Mouse (Mus musculus) liver, embryonic 14.5 days (tissue): Measurements from ENCODE around the gene Egr4.

Source experiments
- CTCF ChIP-seq: IDR thresholded peaks from 2 replicates; pipeline ENCODE4 v1.5.1; 2016; ENCODE audit warnings: antibody characterized with exemption, low read depth, control low read depth
- EP300 ChIP-seq: IDR thresholded peaks from 2 replicates; pipeline ENCODE4 v1.6.1; 2016; ENCODE audit warnings: antibody characterized with exemption, low read depth

DNA sequence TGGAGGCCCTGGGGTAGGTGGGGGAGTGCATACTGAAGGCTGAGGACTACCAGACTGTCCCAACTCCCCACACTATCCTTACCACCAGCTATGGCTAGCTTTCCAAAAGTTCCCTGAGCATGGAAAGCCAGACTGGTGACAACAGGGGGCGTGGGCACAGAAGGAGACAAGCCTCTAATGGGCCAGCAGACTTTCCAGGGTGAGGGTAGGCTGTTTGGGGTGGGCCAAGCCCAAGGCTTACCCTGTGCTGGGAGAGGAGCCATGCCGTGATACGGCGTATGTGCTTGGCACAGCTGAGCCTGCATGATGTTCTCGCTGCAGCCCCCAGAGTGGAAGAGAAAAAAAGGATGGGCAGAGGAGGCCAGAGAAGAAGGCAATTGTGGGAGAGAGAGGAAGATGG is 33.4 kb downstream of the Egr4 start:
- TF ChIP-seq CTCF (no peak), EP300 (no peak)
